Mouse (Mus musculus): Measurements from ENCODE around the gene Lrp1.

DNA sequence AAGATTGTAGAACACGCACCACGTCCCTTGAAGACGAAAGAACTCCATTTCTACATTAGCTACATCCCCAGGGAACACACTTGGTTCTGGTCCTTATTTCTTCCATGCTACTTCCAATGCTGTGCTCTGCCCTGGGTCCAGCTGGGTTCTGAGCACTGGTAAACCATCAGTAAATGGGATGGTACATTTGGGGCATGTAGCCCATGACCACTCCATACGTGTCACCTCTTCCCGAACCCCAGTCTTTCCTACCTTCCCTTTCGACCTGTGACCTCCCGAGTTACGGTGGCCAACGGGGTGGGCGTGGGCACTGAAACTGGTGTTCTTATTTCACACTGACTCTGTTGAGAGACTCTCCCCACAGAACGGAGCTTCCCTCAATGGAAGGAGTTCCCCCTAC is 21.7 kb downstream of the Lrp1 start:
- TF ChIP-seq USF1 (IDR thresholded peaks at IDR 0.05; ENCODE audit: low read depth, low read length), result no peak
- no peak for TF ChIP-seq MAX (IDR thresholded peaks at IDR 0.05; ENCODE audit: low read length)
- no peak for TF ChIP-seq MYC (IDR thresholded peaks at IDR 0.05; ENCODE audit: low read depth, low read length)
- no peak for TF ChIP-seq CTCF (IDR thresholded peaks at IDR 0.05 in 2 of 3, conservative IDR thresholded peaks at IDR 0.05 in 1 of 3; ENCODE audit: control insufficient read depth in 1 of 3, insufficient read depth in 1 of 3, low read depth in 2 of 3, low read length in 3 of 3, poor library complexity in 1 of 3, severe bottlenecking in 1 of 3)
- TF ChIP-seq EP300 (IDR thresholded peaks at IDR 0.05; ENCODE audit: low read depth in 1 of 2, low read length in 2 of 2), result no peak

Measured in MEL (cell line).